Mouse (Mus musculus) neural tube, embryonic 12.5 days (tissue): ENCODE measurements around the gene Cmtm6. TPM values are rescaled to one million over a fixed set of nuclear protein-coding genes. Genes with fewer than 3 reads are reported as not detected.

Experiments used
- ATAC-seq: fragments of 200-750 bp; cut with Nextera tagmentation; 2 replicates; pipeline ENCODE4 v1.8.0; 2017; ENCODE audit warnings: low read depth, mild to moderate bottlenecking, moderate TSS enrichment, moderate library complexity; ENCODE audit not compliant: low FRiP score
- H3K27ac ChIP-seq: fragments of 300-500 bp; sonication (generic); 2 replicates; pipeline ENCODE4 v1.5.1; 2016
- H3K27me3 ChIP-seq: fragments of 300-500 bp; sonication (generic); replicated peaks from 2 replicates; pipeline ENCODE4 v1.6.1; 2016; ENCODE audit warnings: mild to moderate bottlenecking
- H3K36me3 ChIP-seq: fragments of 300-500 bp; sonication (generic); 2 replicates; pipeline ENCODE4 v1.6.1; 2016; ENCODE audit warnings: mild to moderate bottlenecking
- H3K4me1 ChIP-seq: fragments of 300-500 bp; sonication (generic); 2 replicates; pipeline ENCODE4 v1.6.1; 2016
- H3K4me2 ChIP-seq: fragments of 300-500 bp; sonication (generic); replicated peaks from 2 replicates; pipeline ENCODE4 v1.6.1; 2016; ENCODE audit warnings: mild to moderate bottlenecking
- H3K4me3 ChIP-seq: fragments of 300-500 bp; sonication (generic); 2 replicates; pipeline ENCODE4 v1.5.1; 2016
- H3K9ac ChIP-seq: fragments of 300-500 bp; sonication (generic); 2 replicates; pipeline ENCODE4 v1.6.1; 2016; ENCODE audit warnings: mild to moderate bottlenecking
- H3K9me3 ChIP-seq: fragments of 300-500 bp; sonication (generic); 2 replicates; pipeline ENCODE4 v1.6.1; 2016; ENCODE audit warnings: mild to moderate bottlenecking
- WGBS: fragments of 180-500 bp; shearing (Covaris S2); methylation state at CpG from one replicate; pipeline ENCODE4 v1.1.7; 2016; 5-methylcytosine and 5-hydroxymethylcytosine counted together
- polyA plus RNA-seq: library from polyadenylated mRNA; unstranded; fragments of >200 nt; fragmentation: Nextera tagmentation; extraction: Ambion mirVana; gene quantifications from 2 replicates; pipeline ENCODE4 v1.2.1, GENCODE M21; 2016

Gene Cmtm6
- polyA plus RNA-seq, 1 experiment from 2014 or later, result 24.6 TPM

GRCm38 (mm10) chr9:114789989-114790388 is 59.1 kb downstream of the Cmtm6 start:
- Histone ChIP-seq H3K27me3 (no peaks in the 10 kb centered on the region), H3K4me1 (peaks cover 6% of the 10 kb centered on the region; the same call in 1 of the 2 replicates), H3K9me3 (no peaks in the 10 kb centered on the region), H3K36me3 (no peaks in the 10 kb centered on the region), H3K4me2 (no peak overlapping the region), H3K27ac (no peak overlapping the region), H3K9ac (no peak overlapping the region), H3K4me3 (no peak overlapping the region)
- ATAC-seq, result no peak
- 86% methylated on average over 8 of the region's 8 CpGs for WGBS

- H3K9me3 ChIP-seq, result no peaks in the 10 kb centered on the region
- H3K4me1 ChIP-seq, result 0 out of 2 replicates have a peak, but pooled peaks cover 3% of the 10 kb centered on the region
- no peak for ATAC-seq
- H3K4me3 ChIP-seq, result no peak overlapping the region
- H3K36me3 ChIP-seq, result no peaks in the 10 kb centered on the region
- H3K9ac ChIP-seq, result no peak overlapping the region
- WGBS, result 80% methylated on average over 9 of the region's 9 CpGs
- no peak overlapping the region for H3K4me2 ChIP-seq
- H3K27me3 ChIP-seq, result no peaks in the 10 kb centered on the region
- no peak overlapping the region for H3K27ac ChIP-seq
Observed at GRCm38 (mm10) chr9:114793764-114794295, 62.9 kb downstream of the Cmtm6 start.

- H3K9me3 ChIP-seq, result no peaks in the 10 kb centered on the region
- no peak overlapping the region for H3K4me2 ChIP-seq
- H3K27ac ChIP-seq, result no peak overlapping the region
- no peaks in the 10 kb centered on the region for H3K36me3 ChIP-seq
- no peak for ATAC-seq
- no peak overlapping the region for H3K4me3 ChIP-seq
- 79% methylated on average over 4 of the region's 4 CpGs for WGBS
- H3K9ac ChIP-seq, result no peak overlapping the region
- 0 out of 2 replicates have a peak, but pooled peaks cover 3% of the 10 kb centered on the region for H3K4me1 ChIP-seq
- no peaks in the 10 kb centered on the region for H3K27me3 ChIP-seq
Observed at GRCm38 (mm10) chr9:114794491-114794890, 63.6 kb downstream of the Cmtm6 start.

GRCm38 (mm10) chr9:114796473-114797050 is 65.6 kb downstream of the Cmtm6 start:
- H3K9me3 ChIP-seq, result no peaks in the 10 kb centered on the region
- no peak overlapping the region for H3K4me3 ChIP-seq
- no peaks in the 10 kb centered on the region for H3K36me3 ChIP-seq
- 0 out of 2 replicates have a peak, but pooled peaks cover 3% of the 10 kb centered on the region for H3K27me3 ChIP-seq
- 0 out of 2 replicates have a peak, but pooled peaks have one; percentile 21 for ATAC-seq
- WGBS, result 41% methylated on average over 11 of the region's 11 CpGs
- no peak overlapping the region for H3K4me2 ChIP-seq
- no peak overlapping the region for H3K27ac ChIP-seq
- no peak overlapping the region for H3K9ac ChIP-seq
- peaks cover 8% of the 10 kb centered on the region for H3K4me1 ChIP-seq

- Histone ChIP-seq H3K9me3 (no peaks in the 10 kb centered on the region), H3K4me3 (no peak overlapping the region), H3K27me3 (0 out of 2 replicates have a peak, but pooled peaks cover 3% of the 10 kb centered on the region), H3K36me3 (no peaks in the 10 kb centered on the region), H3K4me1 (peaks cover 8% of the 10 kb centered on the region), H3K4me2 (no peak overlapping the region), H3K9ac (no peak overlapping the region), H3K27ac (no peak overlapping the region)
- peak; percentile 74 for ATAC-seq
- 56% methylated on average over 11 of the region's 11 CpGs for WGBS
Observed at GRCm38 (mm10) chr9:114797329-114798004, 66.6 kb downstream of the Cmtm6 start.

GRCm38 (mm10) chr9:114798845-114799244 is 67.9 kb downstream of the Cmtm6 start:
- Histone ChIP-seq H3K4me2 (no peak overlapping the region), H3K9me3 (no peaks in the 10 kb centered on the region)
- 42% methylated on average over 6 of the region's 6 CpGs for WGBS

More at GRCm38 (mm10) chr9:114798845-114799244, 67.9 kb downstream of the Cmtm6 start:
- Histone ChIP-seq H3K27ac (no peak overlapping the region), H3K9ac (no peak overlapping the region), H3K4me1 (peaks cover 8% of the 10 kb centered on the region), H3K4me3 (no peak overlapping the region), H3K36me3 (no peaks in the 10 kb centered on the region), H3K27me3 (0 out of 2 replicates have a peak, but pooled peaks cover 3% of the 10 kb centered on the region)
- ATAC-seq, result no peak

Other genes starting within 250 kb of the Cmtm6 start
- gene Ccr4, start 226.2 kb upstream of the Cmtm6 start, polyA plus RNA-seq, result not detected in 2 replicates
- gene C130032M10Rik, start 215.4 kb upstream of the Cmtm6 start, polyA plus RNA-seq, result 0.28 and 0.29 TPM in 2 replicates
- gene Trim71, start 166.7 kb upstream of the Cmtm6 start, polyA plus RNA-seq, result 0.98 and 1.4 TPM in 2 replicates
- 63.8 and 64.3 TPM in 2 replicates for gene Cnot10, start 90.9 kb upstream of the Cmtm6 start, polyA plus RNA-seq
- gene Dync1li1, start 42.3 kb upstream of the Cmtm6 start, polyA plus RNA-seq, result 147 and 154 TPM in 2 replicates
- gene Cmtm7, start 50.7 kb downstream of the Cmtm6 start, polyA plus RNA-seq, result 37.0 and 44.8 TPM in 2 replicates
- 17.7 and 21.3 TPM in 2 replicates for gene Cmtm8, start 113.0 kb downstream of the Cmtm6 start, polyA plus RNA-seq
- 18.5 and 18.8 TPM in 2 replicates for gene Gpd1l, start 202.9 kb downstream of the Cmtm6 start, polyA plus RNA-seq
- gene Osbpl10, start 247.5 kb downstream of the Cmtm6 start, polyA plus RNA-seq, result 3.2 and 3.5 TPM in 2 replicates